Mouse (Mus musculus) liver, embryonic 14.5 days (tissue): Measurements from ENCODE around the gene Cyb5d2.

Source experiments
- CTCF ChIP-seq: IDR thresholded peaks from 2 replicates; pipeline ENCODE4 v1.5.1; 2016; ENCODE audit warnings: antibody characterized with exemption, low read depth, control low read depth
- EP300 ChIP-seq: IDR thresholded peaks from 2 replicates; pipeline ENCODE4 v1.6.1; 2016; ENCODE audit warnings: antibody characterized with exemption, low read depth

GRCm38 (mm10) chr11:72804586-72804985 lies 8.6 kb upstream of the Cyb5d2 start:
- no peak for TF ChIP-seq CTCF
- no peak for TF ChIP-seq EP300
